Mouse (Mus musculus) liver, embryonic 14.5 days (tissue): ENCODE data around the gene Casp9.

Experiments
- CTCF ChIP-seq: IDR thresholded peaks from 2 replicates; pipeline ENCODE4 v1.5.1; 2016; ENCODE audit warnings: antibody characterized with exemption, low read depth, control low read depth
- EP300 ChIP-seq: IDR thresholded peaks from 2 replicates; pipeline ENCODE4 v1.6.1; 2016; ENCODE audit warnings: antibody characterized with exemption, low read depth

DNA sequence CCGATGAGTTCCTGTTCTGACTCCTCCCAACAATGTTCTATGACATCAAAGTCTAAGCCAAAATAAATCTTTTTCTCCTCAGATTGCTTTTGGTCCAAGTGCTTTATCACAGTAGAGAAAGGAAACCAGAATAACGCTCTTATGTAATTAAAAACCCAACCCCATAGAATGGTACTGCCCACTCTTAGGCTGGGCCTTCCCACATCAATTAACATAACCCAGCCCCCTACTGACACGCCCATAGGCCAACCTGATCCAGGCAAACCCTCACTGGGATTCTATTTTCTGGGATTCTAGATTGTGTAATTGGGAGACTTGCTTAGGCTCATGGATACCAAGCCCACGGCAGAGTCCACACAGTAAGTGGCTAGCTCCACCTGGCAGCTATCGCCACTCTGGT is 71.6 kb downstream of the Casp9 start:
- TF ChIP-seq CTCF (no peak), EP300 (no peak)
